Mouse (Mus musculus) megakaryocyte progenitor cell, adult 5-6 weeks (primary cell): ENCODE measurements at regions not wholly inside any gene's neighbourhood (a gene's known extent, or its start where the extent isn't known, plus 50 kb on each side); places are given as distances from the start of the nearest gene placed in this dataset.
A peak's percentile ranks its signal among the peaks of the same experiment; 100 is the strongest.
"Not testable (repeated sequence)": the region's sequence is repeated elsewhere in the genome, so short reads cannot be mapped to it uniquely, and the experiment has no call there.

Experiments used
- ATAC-seq: replicated peaks from 2 replicates; pipeline ENCODE4 v1.8.0; 2016; ENCODE audit warnings: mild to moderate bottlenecking, moderate TSS enrichment, inconsistent platforms; ENCODE audit not compliant: poor library complexity

DNA sequence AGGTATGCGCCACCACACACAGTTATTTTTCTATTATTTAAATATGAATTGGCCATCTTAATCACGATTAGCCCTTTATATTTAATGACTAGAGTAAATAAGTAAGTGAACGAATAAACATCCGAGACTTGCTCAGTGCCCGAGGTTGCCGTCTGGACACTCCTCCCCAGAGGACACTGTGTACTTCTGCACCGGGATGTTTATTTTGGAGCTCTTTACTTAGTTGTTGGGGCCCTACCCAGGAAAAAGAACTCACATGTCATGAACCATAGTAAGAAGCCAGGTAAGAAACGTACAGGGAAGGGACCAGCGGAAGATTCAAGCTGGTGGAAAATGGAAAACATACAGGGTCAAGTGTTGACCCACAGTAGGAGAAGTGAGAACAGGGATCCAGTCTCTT is 89.0 kb downstream of the Akr1d1 start:
- ATAC-seq, result no peak

DNA sequence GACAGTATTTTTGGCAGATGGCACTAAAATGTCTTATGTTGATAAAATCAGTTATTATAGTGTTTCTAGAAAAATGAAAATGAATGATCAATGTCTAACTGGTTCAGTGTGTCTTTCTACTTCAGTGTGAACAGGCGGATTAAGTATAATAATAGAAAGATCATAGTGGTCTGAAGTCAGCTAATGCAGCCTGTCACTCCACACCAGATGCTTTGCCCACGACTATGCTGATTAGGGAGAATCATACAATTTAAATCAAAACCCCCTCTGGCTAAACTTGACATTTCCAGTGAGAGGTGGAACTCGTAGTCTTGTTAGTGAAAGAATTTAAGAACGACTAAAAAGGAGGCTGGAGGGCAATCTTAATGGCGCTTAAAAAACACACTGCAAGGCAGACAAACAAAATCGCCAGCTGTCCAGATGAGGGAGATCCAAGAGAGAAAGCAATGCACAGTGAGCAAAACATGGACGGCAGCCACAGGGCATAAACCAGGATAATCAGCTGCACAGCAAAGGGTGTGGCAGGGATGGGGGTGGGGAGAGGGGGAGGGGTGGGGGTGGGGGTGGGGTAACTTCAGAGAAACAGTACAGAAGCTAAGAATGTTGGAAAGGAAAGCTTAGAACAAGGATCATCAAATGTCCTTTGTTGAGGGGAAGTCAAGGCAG is 91.5 kb downstream of the Akr1d1 start:
- no peak for ATAC-seq

DNA sequence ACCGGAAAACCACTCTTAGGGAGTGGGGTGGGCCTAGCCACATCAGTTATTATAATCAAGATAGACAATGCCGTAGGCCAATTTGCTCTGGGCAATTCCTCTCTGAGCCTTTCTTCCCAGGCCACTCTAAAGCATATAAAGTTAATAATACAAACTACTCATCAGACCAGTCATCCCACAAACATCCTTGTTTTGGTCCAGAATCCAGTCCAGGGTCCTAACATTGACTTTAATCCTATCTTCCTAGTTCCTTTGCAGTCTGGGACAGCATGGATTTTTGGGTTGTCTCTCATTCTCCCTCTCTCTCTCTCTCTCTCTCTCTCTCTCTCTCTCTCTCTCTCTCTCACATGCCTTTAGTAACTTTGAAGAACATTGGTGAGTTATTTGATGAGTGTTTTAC is 92.3 kb downstream of the Akr1d1 start:
- ATAC-seq, result no peak

DNA sequence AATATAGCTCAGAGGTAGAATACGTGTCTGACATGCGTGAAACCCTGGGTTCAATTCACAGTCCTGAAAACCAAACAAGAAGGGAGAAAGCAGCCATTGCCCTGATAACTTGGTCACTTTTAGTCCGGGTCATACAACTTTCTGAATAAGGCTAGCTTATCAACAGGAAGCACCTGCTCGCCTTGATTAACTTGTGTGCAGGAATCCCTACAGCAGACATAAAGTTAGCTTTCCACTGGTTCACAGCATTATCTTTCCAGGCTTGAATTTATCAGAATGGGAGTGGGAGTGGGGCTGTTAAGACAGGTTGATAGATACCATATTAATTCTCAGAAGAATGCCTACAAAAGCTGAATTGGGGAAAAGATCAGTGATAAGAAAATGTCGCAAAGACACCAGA is 97.2 kb downstream of the Akr1d1 start:
- peak; percentile 90 for ATAC-seq

DNA sequence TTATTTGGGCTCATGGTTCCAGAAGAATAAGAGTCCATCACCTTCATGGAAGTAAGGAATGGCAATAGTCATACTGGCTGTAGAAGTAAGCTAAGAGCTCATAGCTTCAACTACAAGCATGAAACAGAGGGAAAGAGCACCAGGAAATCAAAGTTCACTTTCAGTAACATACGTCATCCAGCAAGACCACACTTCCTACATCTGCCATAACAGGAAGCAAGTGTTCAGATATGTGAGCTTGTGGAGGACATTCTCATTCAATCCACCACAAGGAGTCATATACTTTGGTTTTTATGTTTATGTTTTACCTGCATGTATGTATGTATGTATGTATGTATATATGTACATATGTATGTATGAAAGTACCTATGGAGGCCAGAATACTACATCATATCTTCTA is 104.0 kb downstream of the Akr1d1 start:
- no peak for ATAC-seq

DNA sequence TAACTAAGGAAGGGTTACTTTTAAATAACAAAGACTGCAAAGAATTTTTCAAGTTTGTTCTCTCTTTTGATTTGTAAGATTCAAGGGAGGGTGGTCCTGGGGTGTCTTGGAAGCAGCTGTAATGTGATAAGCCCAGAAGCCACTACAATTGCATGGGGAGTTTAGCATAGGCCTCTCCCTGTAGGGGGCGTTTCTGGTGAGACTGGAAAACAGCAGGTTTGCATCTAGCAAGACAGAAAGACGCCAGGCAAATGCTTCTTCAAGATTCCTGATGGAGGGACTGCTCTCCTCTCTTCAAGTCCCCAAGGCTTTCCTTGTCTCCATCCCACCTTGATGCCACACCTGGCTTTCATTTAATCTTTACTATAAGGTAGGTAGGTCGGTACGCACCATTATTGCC is 112.1 kb downstream of the Akr1d1 start:
- no peak for ATAC-seq

DNA sequence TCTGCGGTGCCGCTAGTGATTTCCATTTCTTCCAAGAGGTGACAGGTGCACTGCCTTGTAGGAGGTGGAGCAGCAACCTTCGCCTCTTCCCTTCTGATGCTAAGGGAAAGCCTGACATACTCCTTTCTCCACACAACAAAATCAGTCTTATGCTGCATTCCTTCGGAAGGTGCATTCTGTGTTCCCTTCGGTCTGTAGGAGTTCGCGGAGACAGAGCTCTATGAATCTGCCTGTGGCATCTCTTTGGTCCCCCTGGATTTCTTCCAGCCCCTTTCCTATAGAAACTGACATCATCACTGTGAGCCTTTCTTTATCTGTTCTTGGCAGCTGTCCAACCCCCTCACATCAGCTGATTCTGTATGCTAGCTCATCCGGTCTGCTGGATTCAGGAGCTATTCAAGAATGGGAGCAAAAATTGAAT is 112.7 kb downstream of the Akr1d1 start:
- ATAC-seq, result no peak

DNA sequence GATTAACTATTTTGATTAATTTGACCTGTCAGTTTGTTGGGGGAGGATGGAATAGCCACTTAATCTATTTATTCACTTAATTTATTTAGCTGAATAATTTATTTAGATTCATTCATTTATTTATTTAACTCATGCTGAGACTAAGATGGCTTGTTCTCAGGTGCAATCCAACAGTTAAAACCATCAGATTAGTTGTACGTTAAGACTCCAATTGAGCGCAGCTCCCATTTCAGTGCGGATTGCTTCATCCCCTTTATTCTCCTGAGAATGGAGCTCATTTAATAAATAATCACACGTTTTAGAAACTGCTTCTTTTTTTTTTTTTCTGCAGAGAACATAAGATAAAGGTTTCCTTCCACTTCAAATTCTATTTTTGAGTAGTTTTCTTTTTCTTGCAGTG is 113.2 kb downstream of the Akr1d1 start:
- no peak for ATAC-seq

DNA sequence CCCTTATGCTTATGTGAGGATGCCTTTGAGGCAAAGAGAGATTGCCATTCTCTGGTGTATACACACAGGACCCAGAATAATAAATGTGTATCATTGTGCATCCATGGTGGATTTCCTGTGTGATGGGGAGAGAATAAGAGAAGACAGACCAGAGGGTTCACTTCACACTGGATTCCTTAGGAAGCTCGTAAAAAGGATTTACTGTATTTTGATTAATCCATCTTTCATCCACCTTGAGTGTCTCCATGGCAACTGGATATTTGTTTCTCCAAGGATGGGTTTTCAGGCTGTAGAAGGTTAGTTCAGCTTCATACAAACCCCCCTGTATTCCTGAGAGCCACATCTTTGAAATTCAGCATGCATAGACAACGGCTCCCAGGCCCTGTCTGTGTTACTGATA is 113.7 kb downstream of the Akr1d1 start:
- ATAC-seq, result no peak

DNA sequence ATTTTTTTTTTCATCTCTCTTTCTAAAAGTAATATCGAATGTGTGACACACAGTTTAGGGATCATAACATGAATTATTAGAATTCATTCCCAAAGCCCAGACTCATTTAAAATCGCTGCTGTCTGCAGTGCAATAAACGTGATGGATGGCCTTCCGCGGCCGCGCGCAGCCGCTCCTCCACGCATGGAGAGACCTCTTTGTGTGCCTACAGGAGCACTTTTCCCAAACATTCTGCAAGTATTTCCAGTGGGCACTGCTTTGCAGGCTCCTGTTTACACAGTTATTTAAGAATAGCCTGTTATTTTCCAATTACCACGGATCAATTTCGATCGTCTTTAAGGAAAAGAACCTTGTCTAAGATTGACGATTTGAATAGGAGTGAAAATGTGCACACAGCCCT is 115.6 kb downstream of the Akr1d1 start:
- ATAC-seq, result no peak

DNA sequence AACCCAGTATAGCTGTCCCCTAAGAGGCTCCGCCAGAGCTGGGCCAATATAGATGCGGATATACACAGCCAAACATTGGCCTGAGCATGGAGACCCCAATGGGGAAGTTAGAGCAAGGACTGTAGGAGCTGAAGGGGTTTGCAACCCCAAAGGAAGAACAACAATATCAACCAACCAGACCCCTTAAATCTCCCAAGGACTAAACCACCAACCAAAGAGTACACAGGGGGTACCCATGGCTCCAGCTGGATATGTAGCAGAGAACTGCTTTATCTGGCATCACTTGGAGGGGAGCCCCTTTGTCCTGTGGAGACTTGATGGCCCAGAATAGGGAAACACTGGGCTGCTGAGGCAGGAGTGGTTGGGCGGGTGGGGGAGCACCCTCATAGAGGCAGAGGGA is 127.3 kb downstream of the Akr1d1 start:
- not testable (repeated sequence) for ATAC-seq

DNA sequence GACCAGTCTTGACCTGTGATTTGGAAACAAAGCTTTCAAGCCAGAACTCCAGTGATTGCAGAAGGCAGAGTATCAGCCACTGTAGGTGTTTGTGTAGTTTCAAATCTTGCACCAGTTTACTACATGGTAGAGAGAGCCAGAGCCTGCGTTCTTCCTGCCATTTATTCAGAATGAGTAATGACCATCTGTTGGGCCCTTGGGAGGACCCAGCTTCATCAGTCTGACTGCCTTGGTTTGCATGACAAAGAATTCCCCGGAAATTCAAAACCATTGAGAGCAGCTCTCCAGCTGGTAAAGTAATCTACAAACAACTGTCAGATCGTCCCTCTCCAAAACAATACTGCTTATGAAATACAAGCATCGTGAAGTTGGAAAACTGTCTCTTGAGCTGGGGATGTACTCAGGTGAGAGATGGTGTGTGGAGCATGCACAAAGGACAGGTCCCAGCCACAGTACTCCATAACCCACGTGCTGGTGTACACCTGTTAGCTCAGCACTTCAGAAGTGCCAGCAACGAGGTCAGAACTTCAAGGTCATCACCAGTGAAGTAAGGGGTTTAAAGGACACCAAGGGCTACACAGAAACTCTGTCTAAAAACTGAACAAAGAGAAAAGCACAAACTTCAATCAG is 128.2 kb downstream of the Akr1d1 start:
- no peak for ATAC-seq

DNA sequence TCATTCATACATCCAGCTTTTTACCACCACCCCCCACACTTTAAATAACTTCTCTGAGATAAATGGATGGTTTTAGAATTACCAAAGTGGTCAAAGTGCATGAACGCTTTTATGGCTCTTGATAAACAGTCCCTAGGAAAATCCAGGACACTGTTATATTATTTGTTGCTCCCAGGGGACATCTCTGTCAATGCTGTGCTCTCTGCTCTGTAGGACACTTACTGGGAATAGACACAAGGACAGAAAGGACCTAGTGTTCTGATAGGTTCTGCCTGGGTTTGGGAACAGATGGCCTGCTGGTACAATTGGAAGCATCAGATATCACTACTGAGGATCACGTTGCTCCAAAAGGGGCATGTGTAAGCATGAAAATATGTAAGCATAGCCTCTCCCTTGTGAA is 132.8 kb downstream of the Akr1d1 start:
- no peak for ATAC-seq

DNA sequence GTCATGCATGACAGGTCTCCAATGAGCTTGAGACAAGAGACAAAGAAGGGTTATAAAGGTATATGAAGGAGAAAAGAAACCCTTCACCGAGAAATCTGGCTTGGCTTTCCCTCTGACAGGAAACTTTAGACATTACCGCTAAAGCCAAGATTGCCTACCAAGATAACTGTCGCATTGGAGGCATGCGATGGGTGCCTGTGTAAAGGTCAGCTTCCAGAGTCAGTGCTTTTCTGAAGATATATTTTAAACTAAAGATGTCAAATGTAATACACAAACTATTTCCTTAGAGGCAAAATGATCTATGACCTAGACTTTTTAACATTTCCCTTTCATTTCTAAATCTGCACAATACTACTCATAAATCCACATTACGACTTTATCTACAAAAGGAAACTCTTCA is 135.6 kb downstream of the Akr1d1 start:
- no peak for ATAC-seq

DNA sequence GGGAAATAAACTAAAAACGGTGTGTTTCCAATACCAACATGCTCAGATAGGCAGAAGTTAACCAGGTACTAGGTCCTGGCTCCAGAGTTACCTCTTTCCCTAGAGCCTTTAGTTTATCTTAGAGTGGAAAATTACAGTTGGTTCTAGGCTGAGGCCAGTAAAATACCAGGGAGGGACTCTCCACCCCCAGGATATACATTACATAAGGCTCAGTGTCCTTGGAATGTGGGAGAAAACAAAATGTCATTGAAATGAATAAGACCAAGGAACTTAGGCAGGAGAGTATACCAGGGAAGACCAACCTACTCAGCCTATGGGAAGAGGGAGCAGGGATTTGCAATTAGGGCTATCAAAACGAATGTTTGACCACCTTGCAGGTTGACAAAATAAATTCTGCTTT is 139.4 kb downstream of the Akr1d1 start:
- no peak for ATAC-seq

DNA sequence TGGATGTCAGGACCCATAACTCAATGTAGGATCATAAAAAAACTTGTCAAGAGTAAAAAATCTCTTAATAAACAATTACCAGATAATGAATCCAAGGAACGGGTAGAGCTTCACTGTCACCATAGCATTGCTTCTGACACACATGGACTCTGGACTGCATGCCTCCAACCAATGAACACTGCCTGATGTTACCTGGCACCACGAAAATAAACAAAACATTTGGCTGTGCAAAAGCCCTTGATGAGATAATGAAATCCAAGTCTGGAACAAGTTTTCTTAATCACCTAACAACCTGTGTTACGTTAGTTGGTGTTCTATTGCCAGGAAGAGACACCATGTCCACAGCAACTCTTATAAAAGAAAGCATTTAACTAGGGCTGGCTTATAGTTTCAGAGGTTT is 140.7 kb downstream of the Akr1d1 start:
- no peak for ATAC-seq

DNA sequence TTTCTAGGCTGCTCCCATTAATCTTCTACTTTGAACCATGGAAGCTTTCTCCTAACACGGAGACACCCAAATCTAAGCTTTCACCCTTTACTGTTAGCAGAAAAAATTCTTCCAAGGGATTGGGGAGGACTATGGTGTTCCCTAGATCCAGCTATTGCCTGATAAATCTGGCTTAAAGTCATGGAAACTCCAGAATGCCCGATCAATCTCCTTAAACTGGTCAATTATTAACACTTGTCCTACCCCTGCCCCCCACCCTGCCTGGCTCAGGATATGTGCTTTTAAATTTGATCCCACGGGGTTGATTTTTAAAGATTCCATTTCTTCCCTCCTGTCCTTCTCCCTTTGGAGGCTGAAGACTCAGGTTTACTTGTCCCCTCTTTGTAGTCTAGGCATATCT is 149.9 kb downstream of the Akr1d1 start:
- no peak for ATAC-seq

DNA sequence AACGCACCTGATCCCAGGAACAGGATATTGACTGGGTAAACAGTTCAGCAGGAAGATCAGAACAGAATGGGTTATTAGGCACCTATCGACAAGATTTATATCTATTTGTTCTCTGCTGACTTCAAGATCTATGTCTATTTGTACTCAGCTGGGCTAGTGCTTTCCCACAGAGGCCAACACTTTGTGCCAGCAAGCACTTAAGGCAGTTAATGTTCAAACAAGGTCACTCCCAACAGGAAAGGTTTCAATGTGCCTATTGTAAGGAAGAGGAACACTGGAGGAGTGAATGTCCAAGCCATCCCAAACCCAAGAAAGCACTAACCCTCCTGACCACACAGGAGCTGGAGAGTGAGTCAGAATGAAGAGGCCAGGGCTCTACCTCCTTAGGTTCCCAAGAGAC is 151.4 kb downstream of the Akr1d1 start:
- ATAC-seq, result not testable (repeated sequence)

DNA sequence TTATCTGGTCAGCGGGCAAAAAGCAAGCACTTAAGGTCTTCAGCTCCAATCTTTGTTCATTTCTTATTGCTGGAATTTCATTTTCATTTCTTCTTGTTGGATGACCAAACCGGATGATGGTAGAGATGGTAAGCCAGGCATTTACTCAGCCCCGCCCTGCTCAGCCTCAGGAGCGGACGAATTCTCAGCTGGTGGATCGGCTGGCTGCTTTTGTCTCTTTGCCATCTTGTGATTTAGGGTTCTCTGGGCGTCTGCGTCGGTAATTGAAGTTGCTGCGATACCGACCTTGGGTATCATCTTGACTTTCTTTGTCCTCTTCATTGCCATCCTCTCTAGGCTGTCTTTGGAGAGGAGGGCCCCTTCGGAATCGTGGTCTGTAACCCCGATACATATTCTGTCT is 156.1 kb downstream of the Akr1d1 start:
- no peak for ATAC-seq

DNA sequence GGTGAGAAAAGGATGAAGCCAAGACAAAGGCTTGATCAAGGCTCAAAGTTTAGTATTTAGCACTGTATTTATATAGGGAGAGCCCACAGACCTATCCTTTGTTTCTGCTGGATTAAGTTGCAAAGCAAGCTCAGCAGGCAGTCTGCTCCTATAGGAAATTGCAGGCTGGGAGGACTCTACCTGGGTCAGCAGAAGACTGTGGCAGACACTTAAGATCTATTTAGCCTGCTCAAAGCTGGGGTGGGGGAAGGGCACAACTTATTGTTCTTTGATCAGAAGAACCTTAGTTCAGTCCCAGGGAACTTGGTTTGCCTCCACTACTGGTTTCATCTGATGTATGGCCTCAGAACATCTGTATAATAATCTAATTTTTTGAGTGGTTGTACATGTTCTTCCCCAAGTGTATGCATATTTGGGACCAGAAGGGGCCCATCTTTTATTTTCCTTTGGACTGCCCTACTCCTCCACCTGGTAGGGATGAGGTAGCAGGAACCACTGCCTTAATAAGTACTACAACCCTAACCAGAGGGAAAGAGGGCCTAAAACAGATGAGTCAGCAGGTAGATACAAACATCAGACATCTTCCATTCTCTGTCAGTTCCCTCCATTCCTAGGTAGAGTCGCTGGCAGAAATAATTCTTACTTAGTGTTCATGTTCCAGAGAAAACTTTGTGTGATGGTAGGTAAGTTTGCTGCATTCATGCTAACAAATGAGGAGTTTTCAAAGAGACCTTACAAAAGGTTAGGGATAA is 159.1 kb downstream of the Akr1d1 start:
- ATAC-seq, result no peak

DNA sequence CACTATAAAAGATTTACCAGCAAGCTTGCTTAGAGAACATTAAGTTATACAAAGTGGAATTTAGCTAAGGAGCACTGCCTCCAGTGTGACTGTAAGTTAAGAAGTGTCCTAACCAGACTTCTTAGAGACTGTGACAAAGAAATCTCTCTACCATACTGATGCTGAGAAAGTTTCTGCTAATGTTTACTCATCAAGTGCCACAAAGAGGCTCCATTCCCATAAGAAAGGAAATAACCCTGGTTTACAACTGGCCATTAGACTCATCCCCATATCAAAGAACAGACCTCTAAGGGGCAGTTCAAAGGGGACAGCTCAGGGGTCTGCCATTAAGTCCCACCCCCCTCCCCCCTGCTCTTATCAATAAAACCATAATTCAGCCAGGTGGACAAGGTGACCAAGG is 159.7 kb downstream of the Akr1d1 start:
- ATAC-seq, result no peak

DNA sequence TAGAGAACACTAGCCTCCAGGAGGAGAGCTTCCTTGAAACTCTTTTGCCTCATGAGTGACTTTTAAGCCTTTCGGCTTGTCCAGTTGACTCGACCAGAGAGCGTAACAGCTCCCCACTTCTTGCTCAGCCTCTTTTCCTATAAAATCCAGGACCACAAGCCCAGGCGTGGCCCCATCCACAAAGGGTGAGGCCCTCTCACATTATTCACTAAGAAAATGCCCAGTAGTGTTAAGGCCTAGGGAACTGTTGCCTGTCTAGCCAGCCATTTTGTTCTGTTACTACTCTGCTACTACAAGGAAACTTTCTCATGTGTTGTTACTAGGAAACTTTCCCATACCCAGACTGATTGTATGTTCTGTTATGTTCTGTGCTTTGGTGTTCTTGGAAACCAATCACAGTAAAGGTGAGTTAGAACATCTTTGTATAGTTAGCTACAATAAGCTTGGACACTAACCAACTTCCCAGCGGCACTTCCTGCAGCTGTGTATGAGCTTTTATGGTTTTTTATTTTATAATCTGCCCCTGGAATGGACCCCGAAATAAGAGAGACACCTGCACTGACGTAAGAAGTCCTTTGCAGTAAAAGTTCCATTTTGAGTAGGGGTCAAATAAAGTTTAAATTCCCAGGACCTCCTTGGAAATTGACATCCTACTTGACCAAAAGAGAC is 162.1 kb downstream of the Akr1d1 start:
- ATAC-seq, result no peak
